In the genomic region with DNA sequence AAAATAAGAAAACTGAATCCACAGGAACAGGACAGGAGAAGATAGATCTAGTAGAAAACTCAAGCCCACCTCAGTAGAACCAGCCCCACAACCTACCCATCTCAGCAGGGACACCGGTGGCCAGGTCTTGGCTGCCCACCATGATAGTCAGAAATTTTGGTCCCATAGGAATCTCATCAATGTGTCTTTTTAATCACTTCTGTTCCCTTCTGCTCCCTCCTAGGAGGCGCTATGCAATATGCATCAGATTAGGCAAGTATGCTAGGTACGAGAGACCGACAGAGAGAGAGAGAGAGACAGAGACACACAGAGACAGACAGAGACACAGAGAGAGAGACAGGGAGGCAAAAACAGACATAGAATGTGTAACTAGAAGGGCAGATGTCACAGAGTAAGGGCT, we compare ENCODE assay signal across 25 mouse cellular contexts. TPM values are rescaled to one million over a fixed set of nuclear protein-coding genes. Genes with fewer than 3 reads are reported as not detected.
DNase-seq lines count a peak whose midpoint lies in the region; TF ChIP-seq lines count a peak whose summit lies in the region.
"Had no signal": no experiment of that assay in that cellular context is flagged by ENCODE, and none has a peak within 500 bp of the region (broad histone marks: within the 10 kb centered on the region; RNA-seq: fewer than 3 reads in every experiment).

No protein-coding gene starts in this region.

- H3K9me3 ChIP-seq in heart, embryonic 10.5 days = no peaks in the 10 kb centered on the region
- H3K9me3 ChIP-seq: G1E had no signal

- intact Hi-C loops in heart, postnatal 25 days (cut with DNase I) = no loop called here
- intact Hi-C loops in heart, adult 2 months (cut with DNase I) = no loop called here

- no peak for TF ChIP-seq POLR2A in heart, adult 2 months (IDR thresholded peaks at IDR 0.05; ENCODE audit: insufficient read depth, low read depth, low read length)

- DNase-seq in heart, adult 11 months = peak; percentile 58
- no peak for DNase-seq in heart, postnatal 25 days (ENCODE audit: low spot score)
- DNase-seq in heart, embryonic 10.5 days (ENCODE audit: low spot score) = peak; percentile 55
- no peak for DNase-seq in heart, adult 2 months
- peak; percentile 13 for DNase-seq in testis, postnatal 10 days (ENCODE audit: low spot score)
- DNase-seq in testis, postnatal 14 days (ENCODE audit: low spot score) = no peak
- DNase-seq: adrenal gland, adult 2 months; adrenal gland, adult 8-10 months; adrenal gland, postnatal 10 days; adrenal gland, postnatal 14 days; adrenal gland, postnatal 25 days; adrenal gland, postnatal 36 days; B cell, adult 2 months; cerebellum, adult 11 months; cerebellum, adult 11-12 months; cerebellum, adult 18-20 months had no signal

- H3K27ac ChIP-seq in heart, embryonic 10.5 days = no peak overlapping the region
- no peak overlapping the region for H3K27ac ChIP-seq in heart, adult 2 months

- 83% methylated on average over 4 of the region's 4 CpGs for WGBS in heart, embryonic 10.5 days
- WGBS in heart, adult 2 months = 91% methylated on average over 4 of the region's 4 CpGs

- no peaks in the 10 kb centered on the region for H3K79me2 ChIP-seq in heart, adult 2 months (replicated peaks; ENCODE audit: control insufficient read depth, insufficient read depth, low read length)

- no peak for TF ChIP-seq CTCF in heart, adult 2 months (IDR thresholded peaks at IDR 0.05)

- H3K27me3 ChIP-seq in heart, embryonic 10.5 days (ENCODE audit: insufficient read depth, poor library complexity, severe bottlenecking) = no peaks in the 10 kb centered on the region
- no peaks in the 10 kb centered on the region for H3K27me3 ChIP-seq in heart, adult 2 months (ENCODE audit: control insufficient read depth, insufficient read depth, low read length)

- H3K4me3 ChIP-seq in heart, embryonic 10.5 days = no peak overlapping the region
- H3K4me3 ChIP-seq in heart, adult 2 months = no peak overlapping the region

- H3K4me1 ChIP-seq in heart, embryonic 10.5 days = peaks cover 12% of the 10 kb centered on the region
- peaks cover 9% of the 10 kb centered on the region; the same call in 1 of the 2 replicates for H3K4me1 ChIP-seq in heart, adult 2 months (ENCODE audit: control insufficient read depth, insufficient read depth, low read length)

- TF ChIP-seq EP300 in heart, adult 2 months (IDR thresholded peaks at IDR 0.05; ENCODE audit: insufficient read depth, low read depth, low read length) = no peak

- no peaks in the 10 kb centered on the region for H3K36me3 ChIP-seq in heart, embryonic 10.5 days
- H3K36me3 ChIP-seq in heart, adult 2 months (ENCODE audit: control insufficient read depth, insufficient read depth, low read length) = no peaks in the 10 kb centered on the region
- H3K36me3 ChIP-seq: G1E had no signal

- no peak overlapping the region for H3K9ac ChIP-seq in heart, adult 2 months (ENCODE audit: low read depth, low read length)

RNA-seq across cellular contexts. Expression of a gene that starts 19.1 kb away (rescaled TPM):
- not detected for total RNA-seq in heart, postnatal 25 days (2021)
- not detected in 2 replicates for polyA plus RNA-seq in heart, embryonic 10.5 days (2016; fragmentation: Nextera tagmentation; extraction: Ambion mirVana)
- not detected for total RNA-seq in heart, adult 2 months (2021)
- not detected in 2 replicates for polyA plus RNA-seq in heart, adult 2 months (2012; rRNA removed)
- total RNA-seq: adrenal gland, adult 18-20 months; adrenal gland, adult 2 months; adrenal gland, adult 8-10 months; adrenal gland, postnatal 10 days; adrenal gland, postnatal 14 days; adrenal gland, postnatal 25 days; adrenal gland, postnatal 36 days; adrenal gland, postnatal 4 days; CH12.LX; ES-E14; MEL had no signal
- polyA plus RNA-seq: activated CD4-positive, CD25-positive, alpha-beta regulatory T cell, adult 4 months; adrenal gland, adult 2 months; brain, embryonic 14.5 days; CD4-positive, CD25-positive, alpha-beta regulatory T cell, adult 4 months; G1E had no signal

RNA-seq across cellular contexts. Expression of a gene that starts 30.6 kb away (rescaled TPM):
- total RNA-seq in heart, postnatal 25 days (2021) = under 1 TPM; 0.17 to 0.23 TPM
- polyA plus RNA-seq in heart, embryonic 10.5 days (2016; fragmentation: Nextera tagmentation; extraction: Ambion mirVana) = 0.04 and 0.05 TPM in 2 replicates
- total RNA-seq in heart, adult 2 months (2021) = under 1 TPM; 0.08 to 0.18 TPM
- 0.80 and 1.1 TPM in 2 replicates for polyA plus RNA-seq in heart, adult 2 months (2012; rRNA removed)
- total RNA-seq: MEL had no signal
- polyA plus RNA-seq: activated CD4-positive, CD25-positive, alpha-beta regulatory T cell, adult 4 months; CD4-positive, CD25-positive, alpha-beta regulatory T cell, adult 4 months; G1E had no signal

RNA-seq across cellular contexts. Expression of a gene that starts 35.9 kb away (rescaled TPM):
- total RNA-seq in heart, postnatal 25 days (2021) = 1 to 10 TPM; 3.1 to 3.8 TPM
- polyA plus RNA-seq in heart, embryonic 10.5 days (2016; fragmentation: Nextera tagmentation; extraction: Ambion mirVana) = 0.49 and 0.53 TPM in 2 replicates
- 1 to 10 TPM; 2.5 to 3.1 TPM for total RNA-seq in heart, adult 2 months (2021)
- polyA plus RNA-seq in heart, adult 2 months (2012; rRNA removed) = 2.0 and 4.0 TPM in 2 replicates
- total RNA-seq: G1E, MEL had no signal
- polyA plus RNA-seq: activated CD4-positive, CD25-positive, alpha-beta regulatory T cell, adult 4 months; CD4-positive, CD25-positive, alpha-beta regulatory T cell, adult 4 months; G1E had no signal

Comparison
In these comparisons a context has a peak if more than half of its experiments do, and no peak if none do; other contexts are left out.
1. DNase-seq: peak in heart, adult 11 months (single experiment), heart, embryonic 10.5 days (single experiment) and testis, postnatal 10 days (single experiment); none in heart, postnatal 25 days (single experiment), heart, adult 2 months (0 of 2) and testis, postnatal 14 days (single experiment).